Mouse (Mus musculus) lung, embryonic 15.5 days (tissue): Measurements from ENCODE around the gene Acer3. TPM values are rescaled to one million over a fixed set of nuclear protein-coding genes. Genes with fewer than 3 reads are reported as not detected.
"Not testable (repeated sequence)": the region's sequence is repeated elsewhere in the genome, so short reads cannot be mapped to it uniquely, and the experiment has no call there.

Experiments
- ATAC-seq: fragments of 200-750 bp; cut with Nextera tagmentation; 2 replicates; pipeline ENCODE4 v1.8.0; 2017; ENCODE audit warnings: moderate number of reproducible peaks, borderline replicate concordance; ENCODE audit not compliant: low FRiP score, low TSS enrichment; ENCODE audit errors: extremely low read depth
- H3K27ac ChIP-seq: fragments of 300-500 bp; sonication (generic); 2 replicates; pipeline ENCODE4 v1.5.1; 2015; ENCODE audit warnings: moderate library complexity, mild to moderate bottlenecking, inconsistent platforms
- H3K27me3 ChIP-seq: fragments of 300-500 bp; sonication (generic); 2 replicates; pipeline ENCODE4 v1.6.1; 2015; ENCODE audit warnings: inconsistent platforms
- H3K36me3 ChIP-seq: fragments of 300-500 bp; sonication (generic); 2 replicates; pipeline ENCODE4 v1.6.1; 2015; ENCODE audit warnings: inconsistent platforms
- H3K4me1 ChIP-seq: fragments of 300-500 bp; sonication (generic); 2 replicates; pipeline ENCODE4 v1.6.1; 2015; ENCODE audit warnings: inconsistent platforms
- H3K4me2 ChIP-seq: fragments of 300-500 bp; sonication (generic); 2 replicates; pipeline ENCODE4 v1.6.1; 2015; ENCODE audit warnings: inconsistent platforms, mild to moderate bottlenecking, moderate library complexity
- H3K4me3 ChIP-seq: fragments of 300-500 bp; sonication (generic); 2 replicates; pipeline ENCODE4 v1.5.1; 2015; ENCODE audit warnings: mild to moderate bottlenecking, inconsistent platforms
- H3K9ac ChIP-seq: fragments of 300-500 bp; sonication (generic); 2 replicates; pipeline ENCODE4 v1.6.1; 2015; ENCODE audit warnings: inconsistent platforms
- H3K9me3 ChIP-seq: fragments of 300-500 bp; sonication (generic); 2 replicates; pipeline ENCODE4 v1.6.1; 2016; ENCODE audit warnings: inconsistent platforms
- WGBS: fragments of 180-500 bp; shearing (Covaris S2); methylation state at CpG from one replicate; pipeline ENCODE4 v1.1.7; 2015; 5-methylcytosine and 5-hydroxymethylcytosine counted together
- polyA plus RNA-seq: library from polyadenylated mRNA; unstranded; fragments of >200 nt; fragmentation: Nextera tagmentation; extraction: Ambion mirVana; gene quantifications from 2 replicates; pipeline ENCODE4 v1.2.1, GENCODE M21; 2015

Acer3 gene
- polyA plus RNA-seq, 1 experiment from 2014 or later = 28.3 TPM

DNA sequence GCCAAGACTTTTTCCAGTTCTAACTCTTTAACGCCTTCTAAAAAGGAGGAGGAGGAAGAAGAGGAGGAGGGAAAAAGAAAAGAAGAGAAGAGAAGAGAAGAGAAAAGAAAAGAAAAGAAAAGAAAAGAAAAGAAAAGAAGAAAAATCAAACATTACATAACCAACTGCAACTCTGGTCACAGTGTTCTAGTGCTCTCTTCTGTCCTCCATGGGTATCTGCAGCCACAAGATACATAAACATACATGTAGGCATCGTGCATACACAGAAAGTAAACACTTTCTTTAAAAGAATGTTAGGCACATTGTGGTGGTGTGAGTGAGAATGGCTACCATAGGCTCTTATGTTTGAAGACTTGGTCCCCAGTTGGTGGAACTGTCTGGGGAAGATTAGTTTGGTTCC lies 5.9 kb downstream of the Acer3 start:
- Histone ChIP-seq H3K4me2 (no peak overlapping the region), H3K9me3 (no peaks in the 10 kb centered on the region), H3K36me3 (no peaks in the 10 kb centered on the region), H3K9ac (no peak overlapping the region), H3K27ac (no peak overlapping the region), H3K4me1 (0 out of 2 replicates have a peak, but pooled peaks cover 4% of the 10 kb centered on the region), H3K4me3 (no peak overlapping the region), H3K27me3 (no peaks in the 10 kb centered on the region)
- ATAC-seq = no peak
- WGBS = 66% methylated on average over 2 of the region's 2 CpGs

DNA sequence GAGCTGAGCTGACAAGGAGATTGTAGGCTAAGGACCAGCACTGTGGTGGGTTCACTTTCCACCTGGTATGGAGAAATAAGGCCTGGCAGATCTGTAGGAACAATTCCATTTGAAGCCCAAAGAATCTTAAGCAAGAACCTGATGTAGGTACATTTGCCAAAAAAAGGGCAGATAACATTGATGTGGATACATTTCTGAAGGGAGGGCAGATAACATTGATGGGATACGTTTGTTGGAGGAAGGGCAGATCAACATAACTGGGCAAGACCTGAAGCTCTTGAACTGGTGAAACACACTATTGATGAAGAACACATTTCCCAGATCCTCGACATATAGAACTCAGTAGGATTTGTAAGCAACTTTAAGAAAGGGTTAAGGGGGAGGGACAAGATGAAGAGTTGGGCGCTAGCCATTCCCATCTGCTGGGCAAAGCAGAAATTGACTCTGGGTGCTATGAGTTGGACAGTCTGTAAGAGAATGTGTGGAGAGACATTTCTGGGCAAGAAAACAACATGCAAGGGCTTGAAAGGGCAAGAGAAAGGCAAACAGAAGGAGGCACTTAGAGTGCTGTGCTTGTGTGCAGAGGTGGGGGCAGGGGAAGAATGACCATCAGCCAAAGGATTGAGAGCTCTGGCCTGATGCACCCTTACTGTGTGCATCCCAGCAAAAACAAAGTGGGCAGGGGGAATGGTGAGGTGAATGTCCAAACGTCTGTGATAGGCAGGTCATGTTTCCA lies 8.7 kb downstream of the Acer3 start:
- no peaks in the 10 kb centered on the region for H3K9me3 ChIP-seq
- WGBS = 44% methylated on average over 4 of the region's 4 CpGs
- no peak overlapping the region for H3K9ac ChIP-seq
- no peak overlapping the region for H3K27ac ChIP-seq
- peaks cover 14% of the 10 kb centered on the region; the same call in 1 of the 2 replicates for H3K4me1 ChIP-seq
- H3K27me3 ChIP-seq = no peaks in the 10 kb centered on the region
- H3K4me3 ChIP-seq = no peak overlapping the region
- H3K4me2 ChIP-seq = no peak overlapping the region
- ATAC-seq = no peak
- H3K36me3 ChIP-seq = no peaks in the 10 kb centered on the region

DNA sequence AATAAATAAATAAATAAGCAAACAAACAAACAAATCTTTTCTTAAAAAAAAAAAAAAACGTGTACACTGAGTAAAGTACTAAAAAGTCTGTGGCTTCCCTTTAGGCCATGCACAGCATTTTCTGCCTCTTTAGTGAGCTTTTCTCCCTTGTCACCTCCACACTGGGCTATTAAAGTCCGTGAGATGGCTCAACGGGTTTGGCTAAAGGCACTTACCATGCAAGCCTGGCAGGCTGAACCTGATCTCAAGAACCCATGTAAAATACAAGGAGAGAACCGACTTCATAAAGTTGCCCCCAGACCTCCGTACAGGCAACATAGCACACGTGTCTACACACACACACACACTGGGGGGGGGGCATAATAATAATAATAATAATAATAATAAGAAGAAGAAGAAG lies 10.7 kb downstream of the Acer3 start:
- no peak overlapping the region for H3K4me2 ChIP-seq
- no peak overlapping the region for H3K27ac ChIP-seq
- peaks cover 14% of the 10 kb centered on the region; the same call in 1 of the 2 replicates for H3K4me1 ChIP-seq
- H3K36me3 ChIP-seq = no peaks in the 10 kb centered on the region
- no peak overlapping the region for H3K9ac ChIP-seq
- no peak overlapping the region for H3K4me3 ChIP-seq
- 54% methylated on average over 6 of the region's 6 CpGs for whole genome bisulfite sequencing
- no peaks in the 10 kb centered on the region for H3K27me3 ChIP-seq
- H3K9me3 ChIP-seq = no peaks in the 10 kb centered on the region
- no peak for ATAC-seq

- peaks cover 14% of the 10 kb centered on the region; the same call in 1 of the 2 replicates for H3K4me1 ChIP-seq
- peak overlapping the region; percentile 74 for H3K4me3 ChIP-seq
- H3K27ac ChIP-seq = peak overlapping the region; percentile 18; the same call in 1 of the 2 replicates
- H3K9ac ChIP-seq = peak overlapping the region; percentile 87
- under 1% methylated on average over 53 of the region's 53 CpGs for WGBS
- H3K4me2 ChIP-seq = peak overlapping the region; percentile 92
- peak; percentile 100 for ATAC-seq
- H3K9me3 ChIP-seq = no peaks in the 10 kb centered on the region
- no peaks in the 10 kb centered on the region for H3K36me3 ChIP-seq
- H3K27me3 ChIP-seq = no peaks in the 10 kb centered on the region
Observed at GRCm38 (mm10) chr7:98309219-98310030, 11.6 kb downstream of the Acer3 start.

- ATAC-seq = peak; percentile 54; the same call in 1 of the 2 replicates
- WGBS = 0% methylated on average over 33 of the region's 33 CpGs
- H3K4me1 ChIP-seq = peaks cover 14% of the 10 kb centered on the region; the same call in 1 of the 2 replicates
Observed at GRCm38 (mm10) chr7:98308607-98309218, 12.3 kb downstream of the Acer3 start.

GRCm38 (mm10) chr7:98307921-98308606 lies 12.9 kb downstream of the Acer3 start:
- Histone ChIP-seq H3K9ac (peak overlapping the region; percentile 87; the same call in 1 of the 2 replicates), H3K4me1 (peaks cover 14% of the 10 kb centered on the region; the same call in 1 of the 2 replicates), H3K27ac (no peak overlapping the region), H3K36me3 (no peaks in the 10 kb centered on the region), H3K4me3 (peak overlapping the region; percentile 74), H3K27me3 (no peaks in the 10 kb centered on the region), H3K4me2 (peak overlapping the region; percentile 92), H3K9me3 (no peaks in the 10 kb centered on the region)
- ATAC-seq = no peak
- WGBS = 42% methylated on average over 9 of the region's 9 CpGs

More at GRCm38 (mm10) chr7:98308607-98309218, 12.3 kb downstream of the Acer3 start:
- peak overlapping the region; percentile 87 for H3K9ac ChIP-seq
- H3K4me3 ChIP-seq = peak overlapping the region; percentile 74
- 0 out of 2 replicates have a peak overlapping the region, but pooled peaks have one; percentile 18 for H3K27ac ChIP-seq
- H3K27me3 ChIP-seq = no peaks in the 10 kb centered on the region
- no peaks in the 10 kb centered on the region for H3K36me3 ChIP-seq
- H3K4me2 ChIP-seq = peak overlapping the region; percentile 92
- H3K9me3 ChIP-seq = no peaks in the 10 kb centered on the region

- no peaks in the 10 kb centered on the region for H3K9me3 ChIP-seq
- H3K4me1 ChIP-seq = peaks cover 10% of the 10 kb centered on the region; the same call in 1 of the 2 replicates
- no peaks in the 10 kb centered on the region for H3K27me3 ChIP-seq
- no peak overlapping the region for H3K4me3 ChIP-seq
- H3K27ac ChIP-seq = no peak overlapping the region
- ATAC-seq = no peak
- no peak overlapping the region for H3K4me2 ChIP-seq
- H3K36me3 ChIP-seq = no peaks in the 10 kb centered on the region
- H3K9ac ChIP-seq = no peak overlapping the region
- WGBS = 94% methylated on average over 2 of the region's 2 CpGs
Observed at GRCm38 (mm10) chr7:98307411-98307810, 13.6 kb downstream of the Acer3 start.

- H3K9me3 ChIP-seq = no peaks in the 10 kb centered on the region
Observed at GRCm38 (mm10) chr7:98292901-98293300, 28.1 kb downstream of the Acer3 start.

GRCm38 (mm10) chr7:98289585-98289984 lies 31.4 kb downstream of the Acer3 start:
- no peaks in the 10 kb centered on the region for H3K4me1 ChIP-seq
- no peaks in the 10 kb centered on the region for H3K36me3 ChIP-seq
- no peaks in the 10 kb centered on the region for H3K27me3 ChIP-seq
- H3K9ac ChIP-seq = no peak overlapping the region
- no peaks in the 10 kb centered on the region for H3K9me3 ChIP-seq
- H3K27ac ChIP-seq = no peak overlapping the region
- no peak overlapping the region for H3K4me3 ChIP-seq
- H3K4me2 ChIP-seq = no peak overlapping the region
- no peak for ATAC-seq
- 48% methylated on average over 3 of the region's 3 CpGs for WGBS

More at GRCm38 (mm10) chr7:98292901-98293300, 28.1 kb downstream of the Acer3 start:
- no peaks in the 10 kb centered on the region for H3K27me3 ChIP-seq
- no peak overlapping the region for H3K9ac ChIP-seq
- no peak overlapping the region for H3K27ac ChIP-seq
- no peaks in the 10 kb centered on the region for H3K4me1 ChIP-seq
- no peak overlapping the region for H3K4me2 ChIP-seq
- no peak for ATAC-seq
- WGBS = 83% methylated on average over 1 of the region's 1 CpGs
- no peak overlapping the region for H3K4me3 ChIP-seq
- H3K36me3 ChIP-seq = no peaks in the 10 kb centered on the region

- Histone ChIP-seq H3K4me2 (no peak overlapping the region), H3K27ac (no peak overlapping the region), H3K4me3 (no peak overlapping the region), H3K27me3 (no peaks in the 10 kb centered on the region), H3K36me3 (no peaks in the 10 kb centered on the region), H3K4me1 (no peaks in the 10 kb centered on the region), H3K9me3 (no peaks in the 10 kb centered on the region), H3K9ac (no peak overlapping the region)
- ATAC-seq = no peak
Observed at GRCm38 (mm10) chr7:98276263-98276662, 44.7 kb downstream of the Acer3 start.

- H3K9me3 ChIP-seq, H3K27ac ChIP-seq, H3K36me3 ChIP-seq, ATAC-seq, H3K9ac ChIP-seq, H3K27me3 ChIP-seq, H3K4me1 ChIP-seq: not testable (repeated sequence)
- 31% methylated on average over 15 of the region's 15 CpGs for WGBS
- peak overlapping the region; percentile 49 for H3K4me2 ChIP-seq
- H3K4me3 ChIP-seq = peak overlapping the region; percentile 34
Observed at GRCm38 (mm10) chr7:98268166-98268565, 52.8 kb downstream of the Acer3 start.
